Mouse (Mus musculus) liver, embryonic 14.5 days (tissue): ENCODE data around the gene Prkn.

Experiments
- CTCF ChIP-seq: IDR thresholded peaks from 2 replicates; pipeline ENCODE4 v1.5.1; 2016; ENCODE audit warnings: antibody characterized with exemption, low read depth, control low read depth
- EP300 ChIP-seq: IDR thresholded peaks from 2 replicates; pipeline ENCODE4 v1.6.1; 2016; ENCODE audit warnings: antibody characterized with exemption, low read depth

GRCm38 (mm10) chr17:11067076-11067703, 227.0 kb downstream of the Prkn start:
- TF ChIP-seq CTCF (no peak), EP300 (no peak)
